Mouse (Mus musculus) adrenal gland, adult 8-10 months (tissue): ENCODE data around the gene Gm11757. TPM values are rescaled to one million over a fixed set of nuclear protein-coding genes. Genes with fewer than 3 reads are reported as not detected.
"Not testable (repeated sequence)": the region's sequence is repeated elsewhere in the genome, so short reads cannot be mapped to it uniquely, and the experiment has no call there.

ENCODE experiments used
- DNase-seq: peaks from one replicate; pipeline ENCODE4 v3.0.0; 2022
- total RNA-seq, 4 experiments: library from RNA; stranded (reverse); gene quantifications; 2 replicates each; pipeline ENCODE4 v1.2.4; 2022

The Gm11757 gene
- total RNA-seq: not detected

GRCm38 (mm10) chr4:73891012-73891411 lies at the start of gene Gm11757:
TSS of gene Gm11757 (minus strand) at chr4:73891112.
- not testable (repeated sequence) for DNase-seq

- DNase-seq: not testable (repeated sequence)
These were observed 29.7 kb upstream of the Gm11757 start, which contains the start of gene Gm11756 for GRCm38 (mm10) chr4:73920660-73921059. TSS of gene Gm11756 (minus strand) at chr4:73920760.

- not testable (repeated sequence) for DNase-seq
These were observed 14.9 kb upstream of the Gm11757 start, which contains the start of gene Gm13871 for GRCm38 (mm10) chr4:73905853-73906252. TSS of gene Gm13871 (minus strand) at chr4:73905953.

GRCm38 (mm10) chr4:73876166-73876565 lies 14.7 kb downstream of the Gm11757 start, which contains the start of gene Gm11758:
TSS of gene Gm11758 (minus strand) at chr4:73876266.
- not testable (repeated sequence) for DNase-seq

Other genes starting within 250 kb of the Gm11757 start
- gene Gm11239, start 222.8 kb downstream of the Gm11757 start, total RNA-seq: not detected
- not detected for gene Gm428, start 207.6 kb downstream of the Gm11757 start, total RNA-seq
- under 1 TPM in 2 of 4 experiments, not detected in 2; 0.03 to 0.09 TPM for gene Rasef, start 100.1 kb downstream of the Gm11757 start, total RNA-seq
- gene Gm11758, start 14.8 kb downstream of the Gm11757 start, total RNA-seq: not detected
- gene Gm13871, start 14.8 kb upstream of the Gm11757 start, total RNA-seq: not detected
- gene Gm11756, start 29.6 kb upstream of the Gm11757 start, total RNA-seq: not detected
- gene 2310002L09Rik, start 59.7 kb upstream of the Gm11757 start, total RNA-seq: not detected
- under 1 TPM; 0.31 to 0.52 (median 0.39) TPM for gene Frmd3, start 122.3 kb upstream of the Gm11757 start, total RNA-seq